Mouse (Mus musculus) forebrain, embryonic 15.5 days (tissue): ENCODE measurements at regions not wholly inside any gene's neighbourhood (a gene's known extent, or its start where the extent isn't known, plus 50 kb on each side); places are given as distances from the start of the nearest gene placed in this dataset.
"Not testable (repeated sequence)": the region's sequence is repeated elsewhere in the genome, so short reads cannot be mapped to it uniquely, and the experiment has no call there.

ENCODE experiments used
- ATAC-seq: fragments of 200-750 bp; cut with Nextera tagmentation; replicated peaks from 2 replicates; pipeline ENCODE4 v1.8.0; 2017; ENCODE audit warnings: mild to moderate bottlenecking, moderate TSS enrichment, moderate library complexity
- H3K27ac ChIP-seq: fragments of 300-500 bp; sonication (generic); replicated peaks from 2 replicates; pipeline ENCODE4 v1.5.1; 2015; ENCODE audit warnings: mild to moderate bottlenecking, inconsistent platforms
- H3K27me3 ChIP-seq: fragments of 300-500 bp; sonication (generic); 2 replicates; pipeline ENCODE4 v1.6.1; 2015; ENCODE audit warnings: inconsistent platforms
- H3K36me3 ChIP-seq: fragments of 300-500 bp; sonication (generic); 2 replicates; pipeline ENCODE4 v1.6.1; 2015; ENCODE audit warnings: mild to moderate bottlenecking, inconsistent platforms
- H3K4me1 ChIP-seq: fragments of 300-500 bp; sonication (generic); 2 replicates; pipeline ENCODE4 v1.6.1; 2015; ENCODE audit warnings: inconsistent platforms
- H3K4me2 ChIP-seq: fragments of 300-500 bp; sonication (generic); replicated peaks from 2 replicates; pipeline ENCODE4 v1.6.1; 2015; ENCODE audit warnings: mild to moderate bottlenecking, inconsistent platforms
- H3K4me3 ChIP-seq: fragments of 300-500 bp; sonication (generic); 2 replicates; pipeline ENCODE4 v1.5.1; 2015; ENCODE audit warnings: mild to moderate bottlenecking, inconsistent platforms
- H3K9ac ChIP-seq: fragments of 300-500 bp; sonication (generic); replicated peaks from 2 replicates; pipeline ENCODE4 v1.6.1; 2015; ENCODE audit warnings: mild to moderate bottlenecking, inconsistent platforms
- H3K9me3 ChIP-seq: fragments of 300-500 bp; sonication (generic); 2 replicates; pipeline ENCODE4 v1.6.1; 2016; ENCODE audit warnings: inconsistent platforms
- WGBS: fragments of 180-500 bp; shearing (Covaris S2); methylation state at CpG from one replicate; pipeline ENCODE4 v1.1.7; 2015; ENCODE audit warnings: mixed read lengths; 5-methylcytosine and 5-hydroxymethylcytosine counted together

DNA sequence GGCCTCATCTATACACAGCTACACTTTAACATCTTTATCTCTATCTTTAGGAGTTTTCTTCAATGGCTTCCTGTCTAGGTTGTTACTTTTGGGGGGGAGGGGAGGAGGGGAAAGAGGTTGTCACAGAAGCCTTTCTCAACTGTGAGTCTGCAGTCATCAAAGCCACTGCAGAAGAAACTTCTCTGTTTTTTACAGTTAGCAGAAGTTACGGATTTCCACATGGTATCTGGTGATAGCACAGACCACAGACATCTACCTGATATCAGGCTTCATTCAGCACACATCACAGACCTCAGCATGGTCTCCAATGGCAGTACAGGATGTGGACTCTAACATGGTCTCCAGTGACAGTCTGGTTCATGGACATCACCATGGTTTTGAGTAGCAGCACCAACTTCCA is 234.8 kb upstream of the Adarb2 start:
- Histone ChIP-seq H3K9me3 (no peaks in the 10 kb centered on the region), H3K27ac (no peak overlapping the region), H3K27me3 (no peaks in the 10 kb centered on the region), H3K9ac (no peak overlapping the region), H3K4me3 (no peak overlapping the region), H3K36me3 (no peaks in the 10 kb centered on the region), H3K4me1 (no peaks in the 10 kb centered on the region), H3K4me2 (no peak overlapping the region)
- ATAC-seq = no peak
- WGBS = 95% methylated on average over 1 of the region's 1 CpGs

DNA sequence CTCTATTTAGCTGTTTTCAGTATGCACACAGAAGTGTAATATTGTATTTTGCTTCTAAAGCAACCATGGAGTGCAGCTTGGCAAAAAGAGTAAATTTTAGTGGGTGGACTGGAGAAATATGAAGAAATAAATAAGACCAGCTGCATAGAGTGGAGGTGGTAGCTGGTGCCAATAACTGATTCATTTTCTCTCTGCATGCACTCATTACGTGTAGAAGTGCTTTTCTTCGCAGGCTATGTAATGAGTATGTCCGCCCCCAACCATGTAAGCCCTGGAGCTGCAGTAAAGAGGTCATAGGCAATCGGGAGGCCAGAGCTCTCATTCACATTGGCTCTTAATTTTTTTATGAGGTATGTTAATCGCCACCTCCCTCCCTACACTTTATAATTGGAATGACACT is 208.5 kb upstream of the Adarb2 start:
- H3K36me3 ChIP-seq = no peaks in the 10 kb centered on the region
- no peak overlapping the region for H3K9ac ChIP-seq
- H3K4me1 ChIP-seq = no peaks in the 10 kb centered on the region
- no peak overlapping the region for H3K4me3 ChIP-seq
- no peak overlapping the region for H3K27ac ChIP-seq
- no peaks in the 10 kb centered on the region for H3K9me3 ChIP-seq
- no peaks in the 10 kb centered on the region for H3K27me3 ChIP-seq
- no peak for ATAC-seq
- 76% methylated on average over 5 of the region's 5 CpGs for WGBS
- H3K4me2 ChIP-seq = no peak overlapping the region

DNA sequence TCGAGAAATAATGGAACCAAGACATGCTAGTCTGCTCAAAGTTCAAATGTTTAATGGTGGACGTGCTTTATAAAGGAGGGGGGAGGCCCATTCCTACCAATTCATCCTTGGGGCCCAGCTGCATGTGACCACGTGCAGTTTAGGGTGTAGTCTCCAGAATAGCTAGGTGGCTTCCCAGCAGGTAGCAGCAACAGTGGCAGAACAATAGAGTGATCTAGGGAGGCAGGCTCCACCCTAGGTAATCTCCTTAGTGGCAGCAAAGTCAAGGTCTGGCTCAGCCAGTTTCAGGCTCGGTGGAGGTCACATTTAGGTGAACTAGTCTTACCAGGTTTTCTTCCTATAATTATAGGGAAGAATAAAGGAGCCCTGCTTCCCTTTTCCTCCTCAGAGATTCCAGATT is 172.6 kb upstream of the Adarb2 start:
- H3K4me3 ChIP-seq, ATAC-seq, H3K9me3 ChIP-seq, H3K27ac ChIP-seq, H3K27me3 ChIP-seq, H3K36me3 ChIP-seq, H3K9ac ChIP-seq, H3K4me1 ChIP-seq, H3K4me2 ChIP-seq: not testable (repeated sequence)
- 70% methylated on average over 4 of the region's 4 CpGs for WGBS

DNA sequence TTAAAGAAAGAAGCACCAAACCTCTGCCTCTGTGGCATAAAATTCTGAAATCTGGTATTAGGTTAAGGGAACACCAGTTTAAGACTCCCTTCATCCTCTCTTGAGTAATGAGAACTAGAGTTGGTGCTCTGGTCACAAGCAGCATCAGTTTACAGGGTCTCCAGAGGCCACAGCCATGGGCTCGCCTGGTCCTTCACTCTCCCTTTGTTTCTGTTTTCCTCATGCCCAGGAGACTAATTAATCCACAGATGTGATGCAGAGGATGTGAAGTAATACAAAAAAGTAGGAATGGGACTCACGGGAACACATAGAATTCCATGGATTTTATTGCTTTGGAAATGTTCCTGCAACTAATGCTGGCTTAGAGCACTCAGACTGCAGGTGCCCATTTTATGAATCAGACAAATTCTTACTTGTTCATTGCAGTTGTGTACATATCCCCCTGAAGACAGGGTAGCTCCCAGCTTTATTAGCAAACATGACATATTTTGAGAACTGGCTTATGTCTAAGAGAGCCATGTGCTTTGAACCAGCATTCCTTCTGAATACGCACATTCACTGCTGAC is 151.7 kb upstream of the Adarb2 start:
- 71% methylated on average over 3 of the region's 3 CpGs for WGBS
- no peaks in the 10 kb centered on the region for H3K36me3 ChIP-seq

DNA sequence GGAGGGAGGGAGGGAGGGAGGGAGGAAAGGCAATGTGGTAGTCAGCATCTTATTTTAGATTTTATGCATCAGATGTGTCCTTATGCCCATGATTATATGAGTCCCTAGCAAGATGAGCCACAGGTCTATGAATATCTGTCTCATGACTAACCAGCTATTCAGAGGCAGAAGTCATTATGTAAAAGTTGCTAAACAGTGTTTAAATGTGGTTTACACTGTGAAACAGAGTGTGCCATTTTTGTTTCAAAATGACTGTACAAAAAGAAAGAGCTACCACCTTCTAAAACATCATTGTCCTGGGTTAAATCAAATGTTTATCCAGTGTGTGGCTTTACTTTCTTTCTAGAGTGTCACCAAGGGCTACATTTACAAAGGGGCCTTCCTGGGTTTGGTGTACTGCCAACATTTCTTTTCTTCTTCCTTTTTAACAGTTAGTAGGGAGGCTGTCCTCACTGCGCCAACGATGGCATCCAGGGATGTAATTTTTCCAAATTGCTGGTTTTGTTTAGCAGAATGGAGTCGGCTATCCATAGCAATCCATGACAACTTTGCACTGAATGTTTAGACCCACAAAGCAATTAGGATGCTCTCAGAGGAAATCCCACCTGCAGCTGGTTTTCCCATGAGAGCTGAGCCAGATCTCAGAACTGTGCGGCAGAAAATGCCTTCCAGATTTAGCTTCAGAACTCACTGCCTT is 146.4 kb upstream of the Adarb2 start:
- 40% methylated on average over 4 of the region's 4 CpGs for WGBS
- H3K9ac ChIP-seq = no peak overlapping the region
- H3K27ac ChIP-seq = no peak overlapping the region
- no peaks in the 10 kb centered on the region for H3K9me3 ChIP-seq
- no peaks in the 10 kb centered on the region for H3K36me3 ChIP-seq
- no peaks in the 10 kb centered on the region for H3K27me3 ChIP-seq
- 0 out of 2 replicates have a peak, but pooled peaks have one; percentile 35 for ATAC-seq
- no peaks in the 10 kb centered on the region for H3K4me1 ChIP-seq
- no peak overlapping the region for H3K4me2 ChIP-seq
- H3K4me3 ChIP-seq = no peak overlapping the region

More for the DNA sequence above, 151.7 kb upstream of the Adarb2 start:
- Histone ChIP-seq H3K4me3 (no peak overlapping the region), H3K4me1 (no peaks in the 10 kb centered on the region), H3K9me3 (no peaks in the 10 kb centered on the region), H3K9ac (no peak overlapping the region), H3K27me3 (no peaks in the 10 kb centered on the region), H3K4me2 (no peak overlapping the region), H3K27ac (no peak overlapping the region)
- no peak for ATAC-seq

DNA sequence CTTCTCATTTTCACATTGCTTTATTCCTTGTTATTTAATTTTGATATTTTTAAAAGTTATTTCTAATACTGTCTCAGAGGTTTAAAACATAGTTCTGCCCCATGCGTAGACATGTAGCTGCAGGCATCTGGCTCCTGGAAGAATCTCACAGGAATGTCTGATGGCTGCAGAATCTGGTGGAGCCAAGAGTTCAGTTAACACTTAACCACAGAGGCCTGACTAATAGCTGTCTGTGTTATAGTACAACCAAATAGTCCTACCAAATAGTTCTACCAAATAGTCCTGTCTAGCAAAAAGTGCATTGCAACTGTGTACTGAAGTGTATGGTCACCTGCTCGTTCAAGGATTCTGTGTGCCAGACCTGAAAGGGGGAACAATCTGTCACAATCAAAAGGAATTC is 115.5 kb upstream of the Adarb2 start:
- H3K27me3 ChIP-seq = no peaks in the 10 kb centered on the region
- no peak for ATAC-seq

DNA sequence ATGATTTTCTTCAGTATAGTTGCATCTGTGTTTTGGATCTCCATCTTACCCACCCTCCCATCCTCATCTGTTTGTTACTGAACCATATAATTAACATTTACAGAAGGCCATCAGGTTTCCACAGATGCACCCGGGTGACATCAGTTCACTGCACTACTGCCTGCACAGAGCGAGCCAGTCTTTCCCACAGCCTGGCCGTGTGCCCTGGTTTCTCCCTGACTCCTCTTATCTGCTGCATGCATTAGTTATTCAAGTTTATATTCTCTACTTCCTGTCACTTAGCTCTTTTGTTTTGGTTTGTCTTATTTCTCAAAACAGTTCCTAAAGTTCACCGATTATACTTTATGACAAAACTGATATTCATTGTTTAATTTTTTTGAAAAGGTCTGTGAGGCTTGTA is 113.1 kb upstream of the Adarb2 start:
- Histone ChIP-seq H3K9me3 (no peaks in the 10 kb centered on the region), H3K9ac (no peak overlapping the region), H3K36me3 (no peaks in the 10 kb centered on the region), H3K27me3 (no peaks in the 10 kb centered on the region), H3K4me2 (no peak overlapping the region), H3K27ac (no peak overlapping the region), H3K4me1 (no peaks in the 10 kb centered on the region), H3K4me3 (no peak overlapping the region)
- no peak for ATAC-seq
- 73% methylated on average over 4 of the region's 4 CpGs for WGBS

More for the DNA sequence above, 115.5 kb upstream of the Adarb2 start:
- no peak overlapping the region for H3K9ac ChIP-seq
- H3K4me2 ChIP-seq = no peak overlapping the region
- no peaks in the 10 kb centered on the region for H3K9me3 ChIP-seq
- H3K36me3 ChIP-seq = no peaks in the 10 kb centered on the region
- no peaks in the 10 kb centered on the region for H3K4me1 ChIP-seq
- 73% methylated on average over 2 of the region's 2 CpGs for WGBS
- H3K27ac ChIP-seq = no peak overlapping the region
- H3K4me3 ChIP-seq = no peak overlapping the region

DNA sequence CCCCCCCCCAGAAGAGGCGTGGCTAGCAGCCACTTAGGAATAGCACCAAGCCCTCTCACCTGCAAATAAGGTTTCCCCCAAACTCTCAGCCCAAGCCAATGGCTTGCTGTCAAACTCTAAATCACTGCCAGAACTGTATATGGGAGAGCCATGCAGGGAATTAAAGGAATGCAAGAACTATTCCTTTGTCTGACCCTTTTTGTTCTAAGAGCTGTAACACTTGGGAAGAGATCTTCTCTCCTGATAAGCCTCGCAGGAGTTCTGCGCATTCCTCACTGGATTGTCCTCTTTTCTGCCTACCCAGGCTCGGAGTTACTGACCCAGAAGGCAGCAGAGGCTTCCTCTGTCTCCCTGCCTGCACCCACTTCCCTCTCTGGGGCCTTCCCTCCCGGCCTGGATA is 94.0 kb upstream of the Adarb2 start:
- H3K27me3 ChIP-seq = no peaks in the 10 kb centered on the region
- no peaks in the 10 kb centered on the region for H3K4me1 ChIP-seq
- WGBS = 36% methylated on average over 5 of the region's 5 CpGs
- H3K27ac ChIP-seq = no peak overlapping the region
- no peak overlapping the region for H3K4me2 ChIP-seq
- H3K9ac ChIP-seq = no peak overlapping the region
- ATAC-seq = no peak
- no peak overlapping the region for H3K4me3 ChIP-seq
- H3K36me3 ChIP-seq = no peaks in the 10 kb centered on the region
- H3K9me3 ChIP-seq = no peaks in the 10 kb centered on the region

DNA sequence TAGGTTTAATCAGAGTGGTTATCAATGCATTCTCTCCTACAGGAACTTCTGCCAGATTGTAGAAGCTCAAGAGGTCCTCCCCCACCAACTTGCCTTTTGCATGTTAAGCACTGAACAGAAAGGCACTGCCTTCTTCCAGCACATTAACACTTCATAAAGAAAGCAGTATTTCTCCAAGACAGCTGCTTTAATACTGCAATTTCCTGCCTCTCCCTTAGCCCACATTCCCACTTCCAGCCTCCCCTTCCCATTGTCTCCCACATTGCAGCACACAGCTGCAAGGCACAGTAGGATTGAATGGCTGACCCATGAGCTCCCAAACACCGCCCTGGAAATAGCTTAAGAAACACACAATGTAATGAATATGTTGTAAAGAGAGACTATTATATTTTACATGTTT is 89.7 kb upstream of the Adarb2 start:
- no peak for ATAC-seq
- 66% methylated on average over 1 of the region's 1 CpGs for WGBS
- H3K4me1 ChIP-seq = no peaks in the 10 kb centered on the region
- no peak overlapping the region for H3K4me3 ChIP-seq
- H3K36me3 ChIP-seq = no peaks in the 10 kb centered on the region
- no peaks in the 10 kb centered on the region for H3K9me3 ChIP-seq
- no peak overlapping the region for H3K4me2 ChIP-seq
- no peak overlapping the region for H3K9ac ChIP-seq
- no peaks in the 10 kb centered on the region for H3K27me3 ChIP-seq
- H3K27ac ChIP-seq = no peak overlapping the region

DNA sequence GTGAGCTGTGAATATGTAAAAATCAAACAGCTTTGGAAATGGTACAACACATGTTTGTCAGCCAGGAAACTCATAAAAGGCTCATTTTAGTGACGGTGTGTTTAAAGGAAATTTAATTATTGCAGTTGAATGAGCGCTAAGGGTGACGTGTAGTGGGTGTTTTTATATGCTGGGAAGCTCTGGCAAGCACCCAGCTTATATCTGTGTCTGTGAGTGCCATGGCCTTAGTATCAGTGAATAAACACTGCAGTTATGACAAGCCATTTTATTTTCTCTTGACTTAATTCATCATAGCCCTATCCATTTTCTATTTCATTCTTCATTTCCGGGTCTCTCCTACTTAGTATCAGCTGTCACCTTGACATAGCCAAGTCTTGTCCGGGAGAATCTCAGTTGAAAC is 83.7 kb upstream of the Adarb2 start:
- no peak overlapping the region for H3K27ac ChIP-seq
- no peaks in the 10 kb centered on the region for H3K9me3 ChIP-seq
- no peaks in the 10 kb centered on the region for H3K36me3 ChIP-seq
- H3K4me3 ChIP-seq = no peak overlapping the region
- H3K4me1 ChIP-seq = no peaks in the 10 kb centered on the region
- no peak for ATAC-seq
- no peaks in the 10 kb centered on the region for H3K27me3 ChIP-seq
- H3K4me2 ChIP-seq = no peak overlapping the region
- WGBS = 58% methylated on average over 5 of the region's 5 CpGs
- H3K9ac ChIP-seq = no peak overlapping the region

DNA sequence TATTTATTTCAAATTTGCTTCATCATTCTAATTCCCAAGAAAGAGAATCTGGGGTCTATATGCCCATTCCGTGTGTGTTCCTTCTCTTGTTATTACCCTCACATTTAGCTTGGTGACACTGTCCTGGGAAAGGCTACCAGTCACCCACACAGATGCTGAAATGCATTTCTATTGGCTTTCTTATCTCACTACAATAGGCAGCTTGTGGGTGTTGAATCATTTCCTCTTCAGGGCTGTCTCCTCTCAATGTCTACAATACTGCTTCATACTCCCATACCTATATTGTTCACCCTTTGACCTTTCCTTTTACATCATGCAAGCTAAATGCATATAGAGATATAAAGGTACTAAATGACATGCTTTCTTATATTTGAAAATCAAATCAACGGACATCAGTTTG is 82.7 kb upstream of the Adarb2 start:
- Histone ChIP-seq H3K9ac (no peak overlapping the region), H3K27me3 (no peaks in the 10 kb centered on the region), H3K36me3 (no peaks in the 10 kb centered on the region), H3K4me2 (no peak overlapping the region), H3K9me3 (no peaks in the 10 kb centered on the region), H3K27ac (no peak overlapping the region), H3K4me3 (no peak overlapping the region), H3K4me1 (no peaks in the 10 kb centered on the region)
- WGBS = 72% methylated on average over 2 of the region's 2 CpGs
- ATAC-seq = no peak

DNA sequence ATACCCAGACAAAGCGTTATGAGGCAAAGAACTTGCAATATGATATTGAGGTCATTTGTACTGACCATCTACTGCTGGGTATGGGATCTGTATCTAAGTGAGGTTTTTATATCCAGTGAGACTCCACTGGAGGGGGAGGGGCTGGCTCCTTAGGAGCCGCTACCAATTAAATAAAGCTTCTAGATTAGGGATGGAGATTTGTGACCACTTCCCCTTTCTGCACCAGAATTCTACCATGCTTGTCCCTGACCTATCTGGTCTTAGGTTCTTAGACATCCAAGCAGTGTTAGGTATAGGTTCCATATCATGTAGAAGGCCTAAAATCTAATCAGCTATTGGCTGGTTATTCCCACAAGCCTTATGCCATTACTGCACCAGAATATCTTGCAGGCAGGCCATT is 67.9 kb upstream of the Adarb2 start:
- Histone ChIP-seq H3K4me3 (no peak overlapping the region), H3K36me3 (no peaks in the 10 kb centered on the region), H3K9me3 (no peaks in the 10 kb centered on the region), H3K4me1 (no peaks in the 10 kb centered on the region), H3K27ac (no peak overlapping the region), H3K4me2 (no peak overlapping the region), H3K27me3 (no peaks in the 10 kb centered on the region), H3K9ac (no peak overlapping the region)
- ATAC-seq = no peak
- 92% methylated on average over 2 of the region's 2 CpGs for WGBS

DNA sequence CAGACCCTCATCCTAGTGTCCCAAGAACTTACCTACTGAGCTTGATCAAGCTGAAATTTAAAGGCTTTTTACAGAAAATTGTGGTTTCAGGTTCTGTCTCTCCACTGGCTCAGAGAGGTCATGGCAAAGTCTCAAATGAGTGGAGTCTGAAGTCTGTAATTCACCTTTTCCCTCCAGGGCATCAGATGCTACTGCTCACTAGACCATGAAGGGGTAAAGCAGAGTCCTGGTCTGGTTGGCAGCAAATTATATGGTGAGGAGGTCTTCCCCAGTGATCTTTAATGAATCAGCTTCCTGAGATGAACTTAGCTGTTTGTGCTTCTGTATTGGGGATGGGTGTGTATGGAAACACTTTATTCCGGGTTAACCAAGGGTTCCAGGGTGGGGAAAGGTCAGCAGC is 63.3 kb upstream of the Adarb2 start:
- Histone ChIP-seq H3K36me3 (no peaks in the 10 kb centered on the region), H3K9ac (no peak overlapping the region), H3K4me1 (no peaks in the 10 kb centered on the region), H3K4me3 (no peak overlapping the region), H3K9me3 (no peaks in the 10 kb centered on the region), H3K4me2 (no peak overlapping the region), H3K27me3 (no peaks in the 10 kb centered on the region), H3K27ac (no peak overlapping the region)
- WGBS = 74% methylated on average over 1 of the region's 1 CpGs
- ATAC-seq = no peak
